Mouse (Mus musculus) adrenal gland, postnatal 25 days (tissue): Measurements from ENCODE around the gene Arid2. TPM values are rescaled to one million over a fixed set of nuclear protein-coding genes. Genes with fewer than 3 reads are reported as not detected.
"Not testable (repeated sequence)": the region's sequence is repeated elsewhere in the genome, so short reads cannot be mapped to it uniquely, and the experiment has no call there.

Experiments used
- DNase-seq: peaks from one replicate; pipeline ENCODE4 v3.0.0; 2021; ENCODE audit warnings: mixed read lengths
- microRNA-seq, 2 experiments: library from miRNA; unstranded; fragments of <30 nt; microRNA quantifications; one replicate each; pipeline ENCODE4 v1.2.0; 2021
- total RNA-seq: library from RNA; stranded (reverse); gene quantifications from 2 replicates; pipeline ENCODE4 v1.2.3, GENCODE M21; 2021

Arid2 gene
- total RNA-seq, 1 experiment from 2014 or later, result 51.1 TPM

- DNase-seq, result no peak
Observed at GRCm38 (mm10) chr15:96419920-96420319, 132.6 kb downstream of the Arid2 start.

GRCm38 (mm10) chr15:96434202-96434601 lies 146.9 kb downstream of the Arid2 start:
- DNase-seq, result no peak

- not testable (repeated sequence) for DNase-seq
Observed at GRCm38 (mm10) chr15:96441480-96441879, 154.2 kb downstream of the Arid2 start.

- no peak for DNase-seq
Observed at GRCm38 (mm10) chr15:96446785-96447184, 159.5 kb downstream of the Arid2 start.

- no peak for DNase-seq
Observed at GRCm38 (mm10) chr15:96448656-96449299, 161.5 kb downstream of the Arid2 start.

GRCm38 (mm10) chr15:96453346-96453745 lies 166.0 kb downstream of the Arid2 start:
- DNase-seq, result no peak

Small RNA genes within 50 kb of the gene (microRNA-seq; reads per million reads assigned to microRNA genes)
- gene Gm25397, result 0 reads per million in 2 experiments

Other genes starting within 250 kb of the Arid2 start
- gene Scaf11, start 173.3 kb downstream of the Arid2 start, total RNA-seq, result 83.2 and 90.0 TPM in 2 replicates